Mouse (Mus musculus) myocyte (in vitro differentiated cells): ENCODE data around the gene Ndufb3.

ENCODE experiments used
- E2F4 ChIP-seq: IDR thresholded peaks from one replicate; pipeline ENCODE4 v1.6.1; 2011; ENCODE audit warnings: mild to moderate bottlenecking, control low read depth, moderate library complexity; ENCODE audit not compliant: insufficient read depth
- MAX ChIP-seq: IDR thresholded peaks from one replicate; pipeline ENCODE4 v1.6.1; 2011; ENCODE audit warnings: low read depth, mild to moderate bottlenecking, control low read depth
- MYOD1 ChIP-seq, 3 experiments: IDR thresholded peaks; one replicate each; pipeline ENCODE4 v1.6.1; 2011; ENCODE audit warnings: control low read depth in 2 of 3, low read depth in 2 of 3, mild to moderate bottlenecking in 2 of 3, moderate library complexity in 1 of 3; ENCODE audit not compliant: insufficient read length in 2 of 3, control insufficient read depth in 1 of 3
- MYOG ChIP-seq, 3 experiments: IDR thresholded peaks; one replicate each; pipeline ENCODE4 v1.6.1; 2011; ENCODE audit warnings: control low read depth in 2 of 3, low read depth in 2 of 3, mild to moderate bottlenecking in 2 of 3; ENCODE audit not compliant: insufficient read length in 2 of 3, control insufficient read depth in 1 of 3, insufficient read depth in 1 of 3
- POLR2A ChIP-seq: IDR thresholded peaks from one replicate; pipeline ENCODE4 v1.6.1; 2011; ENCODE audit warnings: low read depth, mild to moderate bottlenecking, control low read depth, moderate library complexity; ENCODE audit not compliant: insufficient read length
- TCF12 ChIP-seq: IDR thresholded peaks from one replicate; pipeline ENCODE4 v1.6.1; 2011; ENCODE audit warnings: mild to moderate bottlenecking, control low read depth; ENCODE audit not compliant: poor library complexity, insufficient read depth, severe bottlenecking
- TCF3 ChIP-seq: IDR thresholded peaks from one replicate; pipeline ENCODE4 v1.6.1; 2011; ENCODE audit warnings: low read depth, control low read depth; ENCODE audit not compliant: insufficient read length
- USF1 ChIP-seq: IDR thresholded peaks from one replicate; pipeline ENCODE4 v1.6.1; 2011; ENCODE audit warnings: low read depth, mild to moderate bottlenecking, control low read depth, moderate library complexity

GRCm38 (mm10) chr1:58568456-58569130 lies 17.6 kb upstream of the Ndufb3 start:
- TF ChIP-seq TCF3 = no peak
- TF ChIP-seq POLR2A = no peak
- no peak for TF ChIP-seq USF1
- TF ChIP-seq MAX = no peak
- no peak for TF ChIP-seq MYOG (IDR thresholded peaks at IDR 0.05; ENCODE audit: control insufficient read depth in 1 of 3, insufficient read depth in 1 of 3, insufficient read length in 2 of 3, low read depth in 2 of 3)
- no peak for TF ChIP-seq E2F4
- no peak for TF ChIP-seq MYOD1 (IDR thresholded peaks at IDR 0.05; ENCODE audit: control insufficient read depth in 1 of 3, insufficient read length in 2 of 3, low read depth in 2 of 3)
- no peak for TF ChIP-seq TCF12
